Mouse (Mus musculus) adrenal gland, postnatal 10 days (tissue): ENCODE results near the gene Sash1. TPM values are rescaled to one million over a fixed set of nuclear protein-coding genes. Genes with fewer than 3 reads are reported as not detected.

Experiments used
- DNase-seq: peaks from one replicate; pipeline ENCODE4 v3.0.0; 2021; ENCODE audit warnings: mixed read lengths
- total RNA-seq, 2 experiments: library from RNA; stranded (reverse); gene quantifications; 2 replicates each; pipeline ENCODE4 v1.2.3; 2021

The Sash1 gene
- total RNA-seq, 2 experiments from 2014 or later, result 47.7 to 50.6 TPM

- no peak for DNase-seq
Measured at GRCm38 (mm10) chr10:8898831-8899511, 13.1 kb upstream of the Sash1 start.

- no peak for DNase-seq
Measured at GRCm38 (mm10) chr10:8898099-8898777, 12.4 kb upstream of the Sash1 start.

DNA sequence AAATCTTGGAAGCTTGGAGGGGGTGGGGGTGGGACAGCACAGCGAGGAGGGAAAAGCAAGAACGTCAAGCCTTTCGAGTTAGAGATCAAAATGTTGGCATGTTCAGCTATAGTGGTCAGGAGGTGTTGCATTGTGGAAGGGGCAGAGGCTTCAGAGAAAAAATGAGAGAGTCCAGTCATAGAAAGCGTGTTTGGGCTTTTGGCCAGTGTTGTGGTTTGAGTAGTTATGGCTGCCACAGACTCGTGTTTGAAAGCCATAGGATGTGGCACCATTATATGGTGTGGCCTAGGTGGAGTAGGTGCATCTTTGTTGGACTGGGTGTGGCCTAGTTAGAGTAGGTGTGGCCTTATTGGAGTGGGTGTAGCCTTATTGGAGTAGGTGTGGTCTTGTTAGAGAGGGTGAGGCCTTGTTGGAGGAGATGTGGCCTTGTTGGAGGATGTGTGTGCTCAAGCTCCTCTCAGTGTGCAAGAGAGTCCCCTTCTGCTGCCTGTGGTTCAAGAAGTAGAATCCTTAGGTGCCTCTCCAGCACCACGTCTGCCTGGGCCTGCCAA is 9.2 kb upstream of the Sash1 start:
- DNase-seq, result no peak

DNA sequence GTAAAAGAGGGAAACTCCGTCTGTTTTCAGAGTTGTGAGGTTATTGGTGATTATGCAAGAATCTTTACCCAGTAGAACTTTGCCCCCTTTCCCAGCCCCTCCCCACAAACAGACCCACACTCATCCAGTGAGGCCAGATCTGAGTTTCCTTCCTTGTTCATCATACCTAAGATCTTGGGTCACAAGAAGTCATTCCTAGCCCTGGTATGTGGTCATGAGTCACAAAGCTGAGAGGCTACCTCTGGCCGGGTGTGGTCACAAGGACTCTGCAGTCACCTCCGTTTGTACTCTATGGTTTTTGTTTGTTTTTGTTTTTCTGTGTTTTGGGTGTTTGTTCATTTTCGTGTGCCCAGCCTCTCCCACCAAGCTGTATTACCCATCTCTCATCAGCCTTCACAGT is 4.6 kb upstream of the Sash1 start:
- no peak for DNase-seq

GRCm38 (mm10) chr10:8889341-8889740 is 3.5 kb upstream of the Sash1 start:
- DNase-seq, result no peak

- DNase-seq, result no peak
Measured at GRCm38 (mm10) chr10:8886528-8886854, 621 bp upstream of the Sash1 start.

GRCm38 (mm10) chr10:8885201-8885600 is 669 bp downstream of the Sash1 start:
- DNase-seq, result peak; percentile 21

DNA sequence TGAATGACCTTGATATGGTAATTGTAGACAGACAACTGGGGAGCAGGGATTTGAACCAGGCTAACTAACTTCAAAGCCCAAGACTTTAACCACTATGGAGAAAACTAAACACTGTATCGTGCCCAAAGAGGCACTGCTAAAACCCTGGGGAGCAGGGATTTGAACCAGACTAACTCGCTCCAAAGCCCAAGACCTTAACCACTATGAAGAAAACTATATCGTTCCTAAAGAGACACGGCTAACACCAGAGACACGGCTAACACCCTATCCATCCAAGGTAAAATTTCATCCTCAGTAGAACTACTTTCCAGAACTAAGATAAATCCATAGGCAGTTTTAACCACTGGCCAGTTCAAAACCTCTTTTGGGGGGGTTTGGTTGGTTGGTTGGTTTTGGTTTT is 1.3 kb downstream of the Sash1 start:
- DNase-seq, result no peak

- no peak for DNase-seq
Measured at GRCm38 (mm10) chr10:8883686-8884085, 2.2 kb downstream of the Sash1 start.

GRCm38 (mm10) chr10:8881736-8882135 is 4.1 kb downstream of the Sash1 start:
- DNase-seq, result no peak

DNA sequence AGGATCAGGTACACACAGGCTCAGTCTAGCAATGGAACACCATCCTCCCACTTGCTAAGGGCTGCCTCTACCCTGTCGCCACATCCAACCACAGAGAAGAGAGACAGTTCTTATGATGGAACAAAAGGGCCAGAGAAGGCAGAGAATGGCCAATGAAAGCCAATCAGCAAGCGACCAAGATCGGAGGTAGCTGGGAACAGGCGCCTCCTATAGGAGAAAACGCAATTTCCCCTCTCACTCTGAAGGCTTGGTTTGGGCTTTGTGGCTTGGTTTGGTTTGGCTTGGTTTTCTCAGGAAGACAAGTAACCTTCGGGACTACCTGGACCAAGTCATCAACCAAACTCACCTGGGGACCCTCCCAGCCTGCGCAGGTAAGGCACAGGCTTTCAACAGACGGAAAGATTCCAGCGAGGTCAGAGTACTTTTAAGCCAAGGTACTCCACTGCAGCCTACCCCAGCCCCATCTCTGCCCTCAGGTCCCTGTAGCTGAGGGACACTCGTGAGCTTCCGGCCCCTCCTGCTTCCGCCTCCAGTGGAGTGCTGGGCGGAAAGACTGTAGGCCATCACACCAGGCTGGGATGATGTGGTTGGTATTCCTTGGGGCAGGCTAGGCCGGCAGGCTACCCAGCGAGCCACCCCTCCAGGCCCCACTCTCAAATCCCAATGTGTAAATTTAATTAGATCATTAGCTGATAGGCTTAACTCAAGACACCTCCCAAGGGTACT is 4.8 kb downstream of the Sash1 start:
- DNase-seq, result no peak

GRCm38 (mm10) chr10:8878824-8879223 is 7.0 kb downstream of the Sash1 start:
- no peak for DNase-seq

DNA sequence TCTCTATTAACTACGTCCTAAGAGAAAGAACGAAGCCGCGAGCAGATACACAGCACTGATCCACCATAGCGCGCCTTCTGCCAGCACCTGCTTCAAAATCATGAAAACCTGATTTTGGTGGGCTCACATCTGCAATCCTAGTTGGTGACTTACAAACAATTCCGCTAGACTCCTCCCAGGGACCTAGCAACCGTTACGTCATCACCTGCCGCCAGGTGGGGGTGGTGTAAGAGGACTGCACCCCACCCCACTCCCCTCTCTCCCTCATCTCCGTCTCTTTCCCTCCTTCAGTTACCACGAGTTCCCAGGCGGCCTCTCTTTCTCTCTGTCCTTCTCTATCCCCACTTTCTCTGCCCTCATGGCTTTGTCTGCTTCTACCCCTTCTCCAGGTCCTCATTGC is 7.5 kb downstream of the Sash1 start:
- no peak for DNase-seq

- DNase-seq, result peak; percentile 26
Measured at GRCm38 (mm10) chr10:8873631-8874370, 12.1 kb downstream of the Sash1 start.

- no peak for DNase-seq
Measured at GRCm38 (mm10) chr10:8872788-8873187, 13.1 kb downstream of the Sash1 start.

DNA sequence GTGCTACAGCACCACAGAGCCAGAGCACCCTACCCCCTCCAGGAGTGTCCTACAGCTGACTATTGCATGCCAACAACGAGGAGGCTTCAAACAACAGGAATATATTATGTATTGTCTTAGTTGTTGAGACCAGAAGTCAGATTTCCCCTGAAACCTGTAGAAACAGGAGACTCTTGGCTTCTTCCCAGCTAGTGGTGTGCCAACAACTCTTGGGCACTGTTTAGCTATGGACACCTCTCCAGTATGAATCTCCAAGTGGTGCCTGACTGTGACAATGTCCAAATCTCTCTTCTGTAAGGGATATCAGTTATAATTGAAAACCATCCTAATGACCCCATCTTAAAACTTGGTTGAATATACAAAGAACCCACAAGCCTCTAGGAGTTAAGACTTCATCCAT is 13.9 kb downstream of the Sash1 start:
- no peak for DNase-seq

GRCm38 (mm10) chr10:8870368-8870767 is 15.5 kb downstream of the Sash1 start:
- DNase-seq, result peak; percentile 13

- DNase-seq, result peak; percentile 50
Measured at GRCm38 (mm10) chr10:8866062-8866642, 19.7 kb downstream of the Sash1 start.

DNA sequence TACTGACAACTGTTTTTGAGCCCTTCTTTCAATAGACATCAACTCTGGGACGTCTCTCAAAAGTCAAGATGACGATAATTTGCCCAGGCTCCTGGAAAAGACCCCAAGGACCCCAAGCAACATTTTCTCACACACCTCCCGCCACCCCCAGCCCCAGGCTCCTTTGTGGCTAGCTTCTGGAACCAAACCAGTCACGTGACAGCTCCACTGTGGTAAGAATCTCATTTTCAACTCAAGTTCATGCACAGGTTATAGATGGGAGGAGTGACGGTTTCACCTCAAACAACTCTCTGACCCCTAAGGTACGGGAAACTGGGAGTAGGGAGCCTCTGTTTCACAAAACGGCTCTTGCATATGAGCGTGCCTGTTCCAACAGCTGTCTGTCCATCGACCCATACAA is 25.2 kb downstream of the Sash1 start:
- DNase-seq, result no peak

DNA sequence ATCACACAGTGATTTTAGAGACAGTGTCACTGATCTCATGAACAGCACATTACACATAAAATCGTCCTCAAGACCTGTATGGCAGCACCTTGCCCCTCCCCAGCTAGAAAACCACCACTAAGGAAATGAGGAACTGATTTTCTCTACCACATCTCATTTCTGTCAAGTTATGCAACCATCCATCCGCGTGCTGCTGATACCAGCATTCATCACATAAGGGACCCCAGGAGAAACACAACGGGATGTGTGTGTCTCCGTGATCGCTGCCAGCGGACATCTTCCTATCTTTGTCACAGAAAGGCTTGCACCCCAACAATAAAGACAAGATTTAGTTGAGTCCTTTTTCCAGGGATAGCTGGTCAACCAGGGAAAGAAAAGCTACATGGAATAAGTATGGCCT is 27.2 kb downstream of the Sash1 start:
- DNase-seq, result no peak

- DNase-seq, result no peak
Measured at GRCm38 (mm10) chr10:8856942-8857341, 28.9 kb downstream of the Sash1 start.

- DNase-seq, result no peak
Measured at GRCm38 (mm10) chr10:8853326-8853725, 32.5 kb downstream of the Sash1 start.
